Mouse (Mus musculus) forebrain, embryonic 16.5 days (tissue): ENCODE results near the gene Cttnbp2. TPM values are rescaled to one million over a fixed set of nuclear protein-coding genes. Genes with fewer than 3 reads are reported as not detected.
A peak's percentile ranks its signal among the peaks of the same experiment; 100 is the strongest.

Experiments used
- ATAC-seq: fragments of 200-750 bp; cut with Nextera tagmentation; 2 replicates; pipeline ENCODE4 v1.8.0; 2017; ENCODE audit warnings: mild to moderate bottlenecking, moderate library complexity
- H3K27ac ChIP-seq: fragments of 300-500 bp; sonication (generic); 2 replicates; pipeline ENCODE4 v1.5.1; 2014; ENCODE audit warnings: low read length, control low read depth
- H3K27me3 ChIP-seq: fragments of 300-500 bp; sonication (generic); replicated peaks from 2 replicates; pipeline ENCODE4 v1.6.1; 2014; ENCODE audit warnings: low read length; ENCODE audit not compliant: control insufficient read depth, insufficient read depth
- H3K36me3 ChIP-seq: fragments of 300-500 bp; sonication (generic); 2 replicates; pipeline ENCODE4 v1.6.1; 2014; ENCODE audit not compliant: control insufficient read depth, insufficient read depth
- H3K4me1 ChIP-seq: fragments of 300-500 bp; sonication (generic); replicated peaks from 2 replicates; pipeline ENCODE4 v1.6.1; 2014; ENCODE audit warnings: low read length; ENCODE audit not compliant: control insufficient read depth, insufficient read depth
- H3K4me2 ChIP-seq: fragments of 300-500 bp; sonication (generic); 2 replicates; pipeline ENCODE4 v1.6.1; 2014; ENCODE audit warnings: mild to moderate bottlenecking, low read length, control low read depth
- H3K4me3 ChIP-seq: fragments of 300-500 bp; sonication (generic); replicated peaks from 2 replicates; pipeline ENCODE4 v1.5.1; 2014; ENCODE audit warnings: mild to moderate bottlenecking, low read length, control low read depth
- H3K9ac ChIP-seq: fragments of 300-500 bp; sonication (generic); replicated peaks from 2 replicates; pipeline ENCODE4 v1.6.1; 2014; ENCODE audit warnings: low read depth, low read length, control low read depth
- H3K9me3 ChIP-seq: fragments of 300-500 bp; sonication (generic); 2 replicates; pipeline ENCODE4 v1.6.1; 2016; ENCODE audit warnings: low read length; ENCODE audit not compliant: control insufficient read depth
- WGBS: fragments of 180-500 bp; shearing (Covaris S2); extraction: QIAGEN DNeasy Blood & Tissue Kit; methylation state at CpG from one replicate; pipeline ENCODE4 v1.1.7; 2014; 5-methylcytosine and 5-hydroxymethylcytosine counted together
- polyA plus RNA-seq: library from polyadenylated mRNA; unstranded; fragments of >200 nt; fragmentation: Nextera tagmentation; extraction: Ambion mirVana; gene quantifications from 2 replicates; pipeline ENCODE4 v1.2.1, GENCODE M21; 2015

The Cttnbp2 gene
- polyA plus RNA-seq, 1 experiment from 2014 or later, result 134 TPM

DNA sequence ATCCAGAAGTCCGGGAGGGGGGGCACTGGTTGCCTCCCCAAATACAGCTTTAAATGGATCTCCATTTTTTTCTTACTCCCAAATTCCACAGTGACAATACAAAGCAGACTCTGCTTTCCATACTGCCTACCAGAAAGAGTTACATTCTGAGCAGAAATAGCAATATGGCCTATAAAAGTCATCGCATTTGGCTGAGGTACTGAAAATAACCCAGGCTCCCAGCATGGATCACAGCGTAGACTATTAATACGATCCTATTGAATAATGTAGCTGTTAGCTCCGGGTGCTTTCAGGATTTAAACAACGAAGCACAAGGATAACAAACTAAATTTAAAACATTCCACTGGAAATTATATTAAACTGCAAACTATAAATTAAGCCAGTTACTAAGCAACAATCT, 2.8 kb downstream of the Cttnbp2 start:
- 66% methylated on average over 6 of the region's 6 CpGs for WGBS
- H3K36me3 ChIP-seq, result no peaks in the 10 kb centered on the region
- no peak overlapping the region; the same call in 1 of the 2 replicates for H3K27ac ChIP-seq
- peak overlapping the region; percentile 35; the same call in 1 of the 2 replicates for H3K9ac ChIP-seq
- peaks cover 30% of the 10 kb centered on the region for H3K4me1 ChIP-seq
- peak overlapping the region; percentile 33 for H3K4me3 ChIP-seq
- ATAC-seq, result no peak
- no peaks in the 10 kb centered on the region for H3K9me3 ChIP-seq
- H3K4me2 ChIP-seq, result peak overlapping the region; percentile 58
- H3K27me3 ChIP-seq, result no peaks in the 10 kb centered on the region

DNA sequence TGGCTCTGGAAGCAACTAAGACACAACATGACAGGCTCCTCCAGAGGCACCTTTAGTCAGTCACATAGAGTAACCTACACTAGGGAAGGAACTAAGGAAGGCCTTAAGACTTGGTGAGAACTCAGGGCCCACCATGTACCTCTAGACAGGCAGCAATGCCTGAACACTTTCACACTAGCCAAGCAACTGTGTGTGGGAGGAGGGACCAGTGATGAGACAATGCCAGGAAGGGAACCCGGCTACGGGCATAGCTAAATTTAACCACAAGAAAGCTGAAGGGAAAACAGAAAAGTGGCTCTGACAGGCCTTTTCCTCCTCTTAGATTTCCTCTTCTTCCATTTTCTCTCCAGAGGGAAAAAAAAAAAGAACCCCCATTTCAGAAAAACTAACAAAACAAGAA, 6.6 kb downstream of the Cttnbp2 start:
- 66% methylated on average over 2 of the region's 2 CpGs for WGBS
- H3K4me2 ChIP-seq, result no peak overlapping the region
- H3K9ac ChIP-seq, result no peak overlapping the region
- H3K9me3 ChIP-seq, result no peaks in the 10 kb centered on the region
- H3K27me3 ChIP-seq, result no peaks in the 10 kb centered on the region
- no peaks in the 10 kb centered on the region for H3K36me3 ChIP-seq
- H3K4me3 ChIP-seq, result no peak overlapping the region
- ATAC-seq, result no peak
- peaks cover 18% of the 10 kb centered on the region for H3K4me1 ChIP-seq
- no peak overlapping the region for H3K27ac ChIP-seq

GRCm38 (mm10) chr6:18499833-18500232, 14.8 kb downstream of the Cttnbp2 start:
- no peak overlapping the region for H3K27ac ChIP-seq
- H3K9ac ChIP-seq, result no peak overlapping the region
- H3K4me1 ChIP-seq, result no peaks in the 10 kb centered on the region
- peaks cover 5% of the 10 kb centered on the region; the same call in 1 of the 2 replicates for H3K36me3 ChIP-seq
- ATAC-seq, result no peak
- H3K4me2 ChIP-seq, result no peak overlapping the region
- 68% methylated on average over 5 of the region's 5 CpGs for WGBS
- H3K9me3 ChIP-seq, result no peaks in the 10 kb centered on the region
- no peaks in the 10 kb centered on the region for H3K27me3 ChIP-seq
- H3K4me3 ChIP-seq, result no peak overlapping the region

DNA sequence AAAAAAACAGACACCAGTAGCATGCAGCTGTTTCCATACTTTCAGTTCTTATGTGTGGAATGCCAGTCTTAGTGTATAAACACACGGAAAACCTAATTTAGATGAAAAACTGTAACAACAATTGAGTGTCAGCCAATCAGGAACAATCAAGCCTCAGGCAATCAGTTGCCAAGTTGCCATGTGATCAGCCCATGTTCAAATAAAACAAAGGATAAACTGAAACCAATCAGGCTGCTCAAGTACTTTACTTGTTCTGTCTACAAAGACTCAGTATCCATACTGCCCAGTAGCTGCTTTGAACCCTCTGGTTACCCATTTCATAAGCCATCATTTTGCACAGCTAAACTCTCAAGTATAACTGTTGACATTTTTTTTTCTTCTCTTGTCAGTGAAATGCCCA, 21.7 kb downstream of the Cttnbp2 start:
- peaks cover 10% of the 10 kb centered on the region for H3K4me1 ChIP-seq
- ATAC-seq, result peak; percentile 54
- H3K27ac ChIP-seq, result no peak overlapping the region; the same call in 1 of the 2 replicates
- no peak overlapping the region for H3K4me3 ChIP-seq
- H3K9ac ChIP-seq, result no peak overlapping the region
- no peaks in the 10 kb centered on the region for H3K9me3 ChIP-seq
- WGBS, result 27% methylated on average over 1 of the region's 1 CpGs
- H3K4me2 ChIP-seq, result no peak overlapping the region
- no peaks in the 10 kb centered on the region for H3K27me3 ChIP-seq
- peaks cover 14% of the 10 kb centered on the region; the same call in 1 of the 2 replicates for H3K36me3 ChIP-seq

GRCm38 (mm10) chr6:18492248-18492901, 22.3 kb downstream of the Cttnbp2 start:
- Histone ChIP-seq H3K27ac (peak overlapping the region; percentile 51; the same call in 1 of the 2 replicates), H3K27me3 (no peaks in the 10 kb centered on the region)

DNA sequence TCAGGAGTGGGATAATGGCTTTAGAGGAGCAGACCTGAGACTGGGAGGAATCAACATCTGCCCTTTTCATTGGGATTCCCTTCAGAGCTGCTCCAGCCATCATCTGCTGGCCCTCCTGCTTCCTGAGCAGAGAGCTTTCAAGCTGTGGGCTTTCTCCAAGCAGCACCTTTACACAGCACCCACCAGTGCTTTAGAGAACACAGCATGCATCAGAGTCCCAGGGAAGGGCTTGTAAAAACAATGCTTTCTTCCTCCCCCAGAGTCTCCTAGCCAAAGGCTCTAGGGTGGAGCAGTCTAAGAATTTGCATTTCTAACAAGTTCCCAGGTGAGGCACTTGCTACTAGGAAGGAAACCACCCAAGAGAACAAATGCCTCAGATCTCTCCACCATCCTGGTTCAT, 29.6 kb downstream of the Cttnbp2 start:
- no peaks in the 10 kb centered on the region for H3K4me1 ChIP-seq
- H3K27me3 ChIP-seq, result no peaks in the 10 kb centered on the region
- H3K4me3 ChIP-seq, result no peak overlapping the region
- ATAC-seq, result no peak
- no peak overlapping the region for H3K9ac ChIP-seq
- H3K4me2 ChIP-seq, result no peak overlapping the region
- H3K36me3 ChIP-seq, result peaks cover 13% of the 10 kb centered on the region; the same call in 1 of the 2 replicates
- no peaks in the 10 kb centered on the region for H3K9me3 ChIP-seq
- H3K27ac ChIP-seq, result no peak overlapping the region

More at GRCm38 (mm10) chr6:18492248-18492901, 22.3 kb downstream of the Cttnbp2 start:
- 23% methylated on average over 6 of the region's 6 CpGs for WGBS
- Histone ChIP-seq H3K36me3 (peaks cover 14% of the 10 kb centered on the region; the same call in 1 of the 2 replicates), H3K4me3 (no peak overlapping the region), H3K4me1 (peaks cover 10% of the 10 kb centered on the region), H3K9ac (no peak overlapping the region), H3K9me3 (no peaks in the 10 kb centered on the region), H3K4me2 (no peak overlapping the region)
- peak; percentile 71 for ATAC-seq

DNA sequence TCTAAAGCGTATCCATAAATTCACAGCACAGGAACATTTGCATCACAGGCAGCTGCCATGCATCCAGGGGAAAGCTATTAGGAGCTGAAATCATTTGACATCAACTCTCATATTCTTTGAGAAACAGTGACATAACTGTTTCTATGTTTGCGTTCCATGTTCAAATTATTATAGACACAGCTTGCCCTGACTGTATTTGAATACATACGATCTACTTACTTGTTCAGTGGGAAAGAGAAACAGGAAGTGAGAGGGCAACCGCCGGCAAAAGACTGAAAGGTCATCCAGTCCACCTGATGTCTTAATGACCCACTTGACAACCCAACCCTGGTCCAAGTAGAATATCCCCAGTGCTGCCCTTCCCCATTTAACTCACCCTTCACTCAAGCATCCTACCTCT, 30.6 kb downstream of the Cttnbp2 start:
- H3K27ac ChIP-seq, result no peak overlapping the region
- 89% methylated on average over 5 of the region's 5 CpGs for WGBS
- peaks cover 14% of the 10 kb centered on the region; the same call in 1 of the 2 replicates for H3K36me3 ChIP-seq
- H3K27me3 ChIP-seq, result no peaks in the 10 kb centered on the region
- H3K9ac ChIP-seq, result no peak overlapping the region
- no peaks in the 10 kb centered on the region for H3K4me1 ChIP-seq
- ATAC-seq, result no peak
- H3K4me2 ChIP-seq, result no peak overlapping the region
- no peaks in the 10 kb centered on the region for H3K9me3 ChIP-seq
- H3K4me3 ChIP-seq, result no peak overlapping the region

- Histone ChIP-seq H3K27ac (no peak overlapping the region), H3K9me3 (no peaks in the 10 kb centered on the region), H3K27me3 (no peaks in the 10 kb centered on the region), H3K4me2 (no peak overlapping the region), H3K4me3 (no peak overlapping the region), H3K36me3 (peaks cover 12% of the 10 kb centered on the region; the same call in 1 of the 2 replicates), H3K4me1 (peaks cover 3% of the 10 kb centered on the region), H3K9ac (no peak overlapping the region)
- no peak for ATAC-seq
These were observed 32.1 kb downstream of the Cttnbp2 start for GRCm38 (mm10) chr6:18482546-18482945.

DNA sequence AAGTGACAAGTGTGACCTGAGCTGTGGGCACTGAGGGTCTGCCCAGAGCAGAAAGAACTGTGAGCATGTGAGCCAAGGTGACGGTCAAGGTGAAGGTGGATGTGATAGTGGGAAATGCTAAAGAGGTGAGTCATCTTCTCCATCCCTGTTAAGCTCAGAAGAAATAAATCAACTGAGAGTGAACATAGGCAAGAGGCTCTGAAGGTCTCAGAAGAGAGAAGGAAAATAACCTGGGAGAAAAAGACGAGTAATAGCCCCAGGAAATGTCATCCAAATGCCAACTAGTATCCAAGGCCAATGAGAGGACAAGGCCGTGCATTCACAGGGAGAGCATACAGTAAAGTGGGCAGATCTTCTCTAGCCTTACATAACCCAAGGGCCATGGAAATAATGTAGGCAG, 32.9 kb downstream of the Cttnbp2 start:
- Histone ChIP-seq H3K27me3 (no peaks in the 10 kb centered on the region), H3K9me3 (no peaks in the 10 kb centered on the region), H3K9ac (no peak overlapping the region), H3K27ac (no peak overlapping the region), H3K4me3 (no peak overlapping the region), H3K36me3 (peaks cover 12% of the 10 kb centered on the region; the same call in 1 of the 2 replicates), H3K4me2 (no peak overlapping the region), H3K4me1 (peaks cover 3% of the 10 kb centered on the region)
- no peak for ATAC-seq
- WGBS, result 94% methylated on average over 3 of the region's 3 CpGs
